Mouse (Mus musculus): ENCODE data around the gene Clybl.

The Clybl gene

DNA sequence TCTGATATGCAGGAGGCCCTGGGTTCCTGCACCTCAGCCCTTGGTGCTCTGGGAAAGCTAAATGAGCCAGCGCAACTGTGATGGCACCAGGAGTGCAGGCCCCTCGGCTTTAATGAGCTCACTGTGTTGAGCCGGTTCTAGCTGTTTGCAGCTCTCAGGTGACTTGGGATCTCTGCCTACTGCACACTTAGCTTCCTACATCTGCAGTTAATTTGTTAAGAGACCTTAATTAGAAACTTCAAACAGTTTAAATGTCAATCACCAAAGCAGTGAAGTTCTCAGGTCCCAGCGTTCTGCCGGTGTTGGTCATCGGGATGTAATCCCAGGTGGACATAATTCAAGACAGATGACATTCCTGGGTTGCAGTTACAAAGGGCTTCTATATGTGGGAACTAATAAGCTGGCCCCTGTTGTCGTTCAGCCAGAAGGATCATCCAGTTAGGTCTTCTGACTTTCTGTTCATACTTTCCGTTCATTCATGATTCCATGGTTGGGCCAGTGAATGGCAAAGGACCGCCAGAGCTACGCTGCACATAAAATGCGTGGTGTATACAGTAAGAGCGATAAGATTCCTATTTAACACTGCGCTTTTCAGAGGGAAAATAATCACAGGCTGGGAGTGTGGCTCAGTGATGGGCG lies 18.9 kb downstream of the Clybl start:
- DNase-seq (ENCODE audit: low spot score) = no peak

DNA sequence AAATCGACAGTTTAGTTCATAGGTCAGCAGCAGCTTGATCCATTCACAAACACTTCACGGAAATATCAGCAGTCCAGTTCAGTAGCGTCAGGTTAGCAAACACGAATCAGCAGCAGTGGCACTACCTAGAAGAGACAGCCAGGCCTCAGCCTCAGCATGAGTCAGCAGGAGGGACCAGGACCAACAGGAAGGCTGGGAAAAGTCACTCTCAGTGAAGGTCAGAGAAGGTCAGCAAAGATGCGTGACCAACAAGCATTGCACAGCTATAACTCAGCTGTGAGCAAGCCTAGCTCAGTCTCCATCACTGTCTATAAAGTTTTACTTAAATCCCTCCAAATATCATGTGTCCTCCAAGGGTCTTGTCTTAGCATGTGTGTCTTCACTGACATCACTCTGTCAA lies 27.7 kb downstream of the Clybl start:
- no peak for DNase-seq (ENCODE audit: low spot score)

DNA sequence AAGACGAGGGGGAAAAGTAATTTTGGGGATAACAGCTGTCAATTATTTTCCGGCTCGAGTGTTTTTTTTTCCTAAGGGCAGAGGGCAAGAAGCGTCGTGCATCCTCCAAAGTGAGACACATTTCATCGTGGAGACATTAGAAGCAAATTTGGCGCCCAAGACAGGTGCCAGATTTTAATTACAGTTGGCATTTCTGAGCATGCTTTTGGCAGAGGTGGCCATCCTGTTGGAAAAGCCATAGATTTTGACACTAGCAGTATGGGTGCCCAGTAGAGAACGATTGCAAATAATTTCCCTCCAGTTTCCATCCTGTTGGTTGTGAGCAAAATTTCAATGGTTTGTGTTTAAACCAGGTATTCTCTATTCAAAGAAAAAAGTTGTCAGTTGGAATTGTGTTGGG lies 32.1 kb downstream of the Clybl start:
- DNase-seq (ENCODE audit: low spot score) = no peak

DNA sequence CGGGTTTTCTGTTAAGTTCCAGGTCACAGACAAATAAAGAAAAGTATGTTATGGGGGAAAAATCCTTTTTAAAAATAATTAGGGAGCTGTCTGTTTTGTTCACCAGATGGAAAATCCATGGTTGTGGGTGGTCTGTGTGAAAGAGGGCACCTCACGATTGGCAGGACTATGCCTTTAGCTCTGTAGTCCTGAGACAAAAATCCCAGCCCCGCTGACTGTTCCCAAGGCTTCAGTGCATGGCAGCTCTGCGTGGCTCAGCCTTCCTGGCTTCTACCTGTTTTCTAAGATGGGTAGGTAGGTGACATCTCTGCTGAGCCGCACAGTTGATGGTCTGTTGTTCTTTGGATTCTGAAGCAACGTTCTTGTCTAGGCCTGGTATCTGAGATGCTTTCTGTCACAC lies 32.6 kb downstream of the Clybl start:
- DNase-seq (ENCODE audit: low spot score) = no peak

DNA sequence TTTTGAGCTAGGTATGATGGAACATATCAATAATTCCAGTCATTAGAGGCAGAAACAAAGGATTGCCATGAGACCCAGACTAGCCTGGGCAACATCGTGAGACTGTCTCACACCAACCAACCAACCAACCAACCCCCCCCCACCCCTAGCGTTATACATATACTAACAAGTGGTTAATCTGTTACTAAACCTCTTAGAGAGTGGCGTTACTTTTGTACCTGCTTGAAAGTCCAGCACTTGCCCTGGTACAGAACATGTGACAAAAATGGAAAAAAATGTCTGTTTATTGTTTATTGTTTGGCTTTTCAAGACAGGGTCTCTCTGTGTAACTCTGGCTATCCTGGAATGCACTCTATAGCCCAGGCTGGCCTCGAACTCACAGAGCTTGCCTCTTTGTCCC lies 35.7 kb downstream of the Clybl start:
- DNase-seq (ENCODE audit: low spot score) = no peak

DNA sequence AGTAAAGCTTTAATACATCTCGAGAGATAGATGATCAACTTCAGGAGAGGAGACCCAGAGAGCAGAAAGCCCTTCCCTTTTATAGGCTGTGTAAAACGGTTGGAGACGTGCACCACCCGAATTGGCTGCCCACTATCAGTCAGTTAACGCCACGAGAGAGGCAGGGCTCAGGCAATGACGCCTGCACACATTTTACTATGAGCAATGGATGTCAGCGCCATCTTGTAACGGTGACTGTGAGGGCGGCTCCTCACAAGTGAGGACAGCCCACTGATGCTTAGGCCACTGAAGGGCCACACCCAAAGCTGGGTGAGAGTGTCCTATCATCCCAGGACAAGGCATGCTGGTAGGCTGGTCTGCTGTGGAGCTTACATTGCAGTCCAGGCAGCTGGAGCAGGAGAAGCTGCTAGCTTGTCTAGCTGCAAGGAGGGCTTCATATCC lies 41.5 kb downstream of the Clybl start:
- peak; percentile 56 for DNase-seq (ENCODE audit: low spot score)

DNA sequence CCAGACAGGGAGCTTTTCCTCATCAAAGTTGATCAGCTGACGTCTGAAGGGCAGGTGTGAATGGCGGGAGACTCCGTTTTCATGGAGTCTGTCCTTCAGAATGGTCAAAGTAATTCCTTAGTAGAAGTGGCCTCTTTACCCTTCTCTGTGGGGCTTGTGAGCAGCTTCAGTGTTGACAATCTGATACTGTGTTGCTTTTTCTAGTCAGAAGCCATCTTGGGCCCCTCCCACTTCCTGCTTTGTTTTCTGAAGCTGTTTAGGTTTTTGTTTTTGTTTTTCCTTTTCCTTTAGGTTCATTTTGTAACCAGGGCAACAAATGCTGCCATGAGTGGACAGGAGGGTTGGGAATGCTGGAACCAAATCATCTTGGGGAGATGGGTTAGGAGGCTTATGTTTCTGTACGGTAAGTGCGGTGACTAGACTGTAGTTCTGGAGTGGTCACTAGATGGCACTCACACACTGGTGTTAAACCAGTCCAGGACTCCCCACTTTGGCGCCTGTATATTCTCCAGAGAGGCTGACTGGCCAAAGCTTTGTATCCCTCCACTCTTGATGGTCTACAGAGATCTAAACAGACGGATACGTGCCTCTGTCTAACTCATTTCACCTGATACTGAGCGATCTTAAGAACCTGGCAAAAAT lies 42.1 kb downstream of the Clybl start:
- DNase-seq (ENCODE audit: low spot score) = peak; percentile 81

DNA sequence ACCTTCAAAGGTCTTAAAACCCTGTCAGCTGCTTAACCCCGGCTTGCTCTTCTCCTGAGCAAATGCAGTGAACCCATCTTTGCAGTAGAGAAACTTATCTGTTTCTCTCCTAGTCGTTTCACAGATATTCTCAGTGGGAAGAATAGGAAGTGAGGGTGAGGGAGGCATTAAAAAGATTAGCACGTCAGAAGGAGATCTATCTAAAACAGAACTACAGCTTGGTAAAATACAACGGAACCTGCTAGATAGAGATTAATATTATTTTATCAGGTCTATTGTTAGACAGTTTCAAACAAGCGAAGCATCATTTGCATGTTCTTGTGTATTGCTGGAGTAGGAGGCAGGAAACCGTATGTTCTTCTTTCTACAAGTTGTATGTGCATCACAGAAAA lies 42.6 kb downstream of the Clybl start:
- DNase-seq (ENCODE audit: low spot score) = no peak

DNA sequence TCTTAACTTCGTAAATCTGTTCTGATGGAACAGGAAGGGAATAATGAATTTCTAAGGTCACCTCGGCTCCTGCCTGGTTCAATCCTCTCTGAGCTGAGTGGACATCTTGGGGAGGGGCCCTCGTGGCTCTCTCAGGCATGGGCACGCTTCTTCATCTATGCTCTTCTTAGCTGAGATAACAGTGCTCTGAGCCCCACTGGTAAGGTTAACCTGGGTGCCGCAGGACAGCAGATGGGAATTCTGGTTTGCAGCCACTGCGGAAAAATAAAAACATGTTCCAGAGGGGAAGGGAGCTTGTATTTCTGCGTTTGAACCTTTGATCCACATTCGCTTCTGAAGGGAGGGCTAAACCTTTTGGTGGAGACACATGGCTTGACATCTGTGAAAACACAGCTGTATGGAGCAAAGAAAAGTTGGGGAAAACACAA lies 43.0 kb downstream of the Clybl start:
- DNase-seq (ENCODE audit: low spot score) = no peak

DNA sequence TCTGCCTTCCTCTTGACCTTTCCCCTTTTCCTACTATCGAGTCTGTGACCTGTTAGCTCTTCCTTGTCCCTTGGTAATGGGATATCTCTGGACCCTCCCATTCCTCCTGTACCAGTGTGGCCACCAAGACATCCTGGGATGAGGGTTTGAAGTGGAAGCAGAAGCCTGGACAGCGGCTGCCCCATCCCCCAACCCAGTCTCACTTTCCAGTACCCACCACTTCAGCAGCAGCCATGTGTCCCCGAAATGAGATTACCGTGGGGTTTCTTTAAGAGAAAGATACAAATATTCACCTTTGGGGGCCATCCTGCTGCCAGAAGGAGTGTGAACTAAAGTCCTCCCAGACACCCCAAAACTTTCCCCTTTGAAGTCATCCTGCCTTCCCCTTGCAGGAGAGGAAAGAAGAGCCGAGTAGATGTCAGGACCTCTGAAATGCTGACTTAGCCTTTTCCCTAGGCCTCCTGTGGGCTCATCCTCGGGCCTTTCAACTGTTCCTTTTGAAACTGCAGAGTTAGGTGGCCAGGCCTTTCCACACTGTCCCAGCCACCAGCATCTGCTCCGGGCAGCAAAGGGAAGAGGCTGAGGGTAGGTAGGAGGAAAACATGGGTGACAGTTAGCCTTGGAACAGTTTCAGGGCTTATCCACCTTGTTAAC lies 44.1 kb downstream of the Clybl start:
- DNase-seq (ENCODE audit: low spot score) = no peak

DNA sequence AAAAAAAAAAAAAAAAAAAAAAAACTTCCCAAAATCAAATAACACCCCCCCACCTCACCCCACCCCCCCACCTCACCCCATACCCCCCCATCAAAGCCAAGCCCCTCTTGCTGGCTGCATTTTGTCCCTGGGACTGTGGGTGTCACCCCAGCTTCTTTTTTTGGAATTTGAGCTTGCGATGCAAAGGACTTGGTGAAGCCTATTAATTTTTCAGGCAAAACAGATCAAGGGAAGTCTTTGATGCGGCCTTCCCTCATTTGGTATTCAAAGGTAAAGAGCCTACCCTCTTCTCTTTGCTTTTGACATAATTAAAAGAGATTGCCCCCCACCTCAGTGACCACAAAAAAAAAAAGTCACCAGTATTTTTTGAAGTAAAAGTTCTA lies 44.6 kb downstream of the Clybl start:
- DNase-seq (ENCODE audit: low spot score) = no peak

DNA sequence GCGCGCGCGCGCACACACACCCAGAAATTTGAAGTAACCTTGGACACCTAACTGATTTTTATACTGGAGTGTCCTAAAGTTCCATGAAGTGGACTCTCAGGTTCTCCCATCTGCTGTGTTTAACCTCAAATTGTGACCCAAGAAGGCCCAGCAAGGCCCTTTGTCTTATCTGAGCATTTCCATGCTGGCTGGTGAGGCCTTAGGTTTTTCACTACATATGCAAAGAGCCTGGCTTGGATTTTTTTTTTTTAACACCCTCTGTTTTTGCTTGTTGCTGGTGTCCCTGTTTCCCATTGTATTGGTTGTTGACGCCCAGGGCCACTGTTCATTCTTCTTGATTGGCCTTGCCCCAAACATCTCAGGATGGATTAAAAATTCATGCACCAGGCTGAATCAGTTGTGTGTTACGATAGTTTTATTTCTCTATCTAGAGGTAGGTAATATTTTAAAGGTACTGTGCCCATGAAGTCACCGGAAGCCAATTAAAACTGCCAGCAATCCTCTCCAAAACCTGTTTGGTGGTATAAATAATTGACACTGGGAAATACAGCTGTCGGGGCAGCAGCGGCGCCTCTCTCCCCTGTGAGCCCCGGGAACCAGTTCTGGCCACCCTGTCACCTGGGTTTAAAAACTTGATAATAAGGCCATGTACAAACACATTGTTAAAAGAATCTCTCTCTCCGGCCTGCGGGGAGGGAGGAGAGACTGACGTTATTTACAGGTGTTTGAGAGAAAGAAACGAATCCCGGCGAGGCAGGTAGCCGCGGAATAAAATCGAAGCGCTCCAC lies 45.4 kb downstream of the Clybl start:
- no peak for DNase-seq (ENCODE audit: low spot score)

DNA sequence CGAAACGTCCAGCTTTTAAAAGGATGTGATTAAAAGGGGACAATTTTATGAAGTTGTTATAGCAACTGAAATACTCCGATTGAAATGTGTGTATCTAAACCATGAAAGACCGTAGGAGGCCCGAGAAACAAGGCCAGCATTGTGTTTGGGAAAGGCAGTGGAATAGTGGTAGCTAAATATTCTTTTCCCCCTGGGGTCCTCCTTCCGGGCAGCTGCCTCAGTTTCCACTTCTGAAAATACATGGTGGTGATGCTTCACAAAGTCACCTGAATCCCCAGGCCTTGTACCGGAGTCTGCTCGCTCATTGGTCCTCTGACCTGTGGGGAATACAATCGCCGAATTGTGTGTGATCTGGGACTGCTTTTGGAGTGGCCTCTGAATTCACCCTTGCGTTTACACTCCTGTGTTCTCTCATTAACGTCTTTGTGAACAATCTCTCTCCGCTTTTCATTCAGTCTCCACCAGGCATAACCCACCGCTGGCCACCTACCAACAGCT lies 46.0 kb downstream of the Clybl start:
- DNase-seq (ENCODE audit: low spot score) = no peak

DNA sequence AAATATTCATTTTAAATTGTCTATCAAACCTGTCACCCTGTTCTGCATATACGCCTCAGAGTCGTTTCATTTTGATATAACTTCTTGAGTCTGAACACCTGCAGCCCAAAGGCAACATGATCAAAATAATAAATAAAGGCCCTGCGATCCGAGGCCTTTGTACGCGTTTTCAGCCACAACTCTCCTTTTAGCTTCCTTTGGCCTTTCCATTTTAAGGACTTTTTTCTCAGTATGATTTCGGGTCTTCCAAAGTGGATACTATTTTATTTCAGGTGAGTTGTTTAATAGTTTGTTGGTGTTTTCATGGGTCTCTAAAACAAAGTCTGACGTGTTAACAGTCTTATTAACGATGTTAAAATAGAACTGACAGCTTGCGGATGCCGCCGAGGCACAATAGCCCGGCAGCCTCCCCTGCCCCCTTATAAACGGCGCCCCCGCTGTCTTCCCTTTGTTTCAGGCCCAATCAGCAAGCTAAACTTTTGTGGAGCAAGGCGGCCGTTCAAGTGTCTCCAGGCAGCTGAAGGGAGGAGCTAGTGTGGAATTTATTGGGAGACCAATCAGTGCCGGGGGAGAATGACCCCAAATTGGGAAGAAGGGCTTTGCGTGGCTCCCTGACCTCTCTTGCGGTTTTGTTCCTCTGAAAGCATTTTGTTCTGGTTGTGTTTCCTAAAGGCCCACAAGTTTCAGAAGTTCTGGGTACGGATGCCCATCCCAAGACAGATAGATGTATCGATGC lies 47.5 kb downstream of the Clybl start:
- DNase-seq (ENCODE audit: low spot score) = no peak

DNA sequence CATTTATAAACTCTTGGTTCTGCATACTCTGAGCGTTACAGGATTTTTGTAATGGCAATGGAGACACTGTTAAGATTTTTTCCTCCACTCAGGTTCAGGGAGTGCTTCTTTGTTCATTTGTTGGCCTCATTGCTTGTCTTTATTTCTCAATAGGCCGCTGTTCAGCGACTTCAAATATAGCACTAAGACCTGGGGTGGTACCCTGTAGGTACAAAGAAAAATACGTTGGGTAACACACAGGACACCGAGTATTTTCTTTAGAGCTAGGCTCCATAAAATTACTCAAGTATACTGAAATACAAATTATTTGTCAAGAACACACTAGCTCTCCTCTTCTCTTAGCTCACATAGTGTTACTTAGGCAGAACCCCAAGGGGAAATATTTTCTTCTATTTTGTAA lies 48.5 kb downstream of the Clybl start:
- DNase-seq (ENCODE audit: low spot score) = no peak

DNA sequence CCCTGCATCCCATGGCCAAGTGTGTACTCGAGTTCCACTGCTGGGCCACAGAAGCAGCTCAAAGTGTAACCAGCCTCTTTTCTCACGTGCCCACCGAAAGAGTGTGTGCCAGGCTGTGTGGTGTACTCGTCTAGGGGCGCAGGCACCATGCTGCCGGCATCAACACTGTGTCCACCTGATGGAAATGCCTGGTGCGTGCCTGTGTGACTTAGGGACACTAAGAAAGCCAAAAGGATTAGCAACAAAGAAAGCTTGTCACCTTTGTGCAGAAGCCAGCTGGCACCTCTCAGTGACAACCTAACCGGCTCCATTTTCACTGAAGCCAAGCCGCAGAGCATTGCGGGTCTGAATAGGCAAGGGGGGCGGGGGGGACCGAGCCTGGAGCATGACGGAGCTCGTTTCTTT lies 49.1 kb downstream of the Clybl start:
- DNase-seq (ENCODE audit: low spot score) = no peak

DNA sequence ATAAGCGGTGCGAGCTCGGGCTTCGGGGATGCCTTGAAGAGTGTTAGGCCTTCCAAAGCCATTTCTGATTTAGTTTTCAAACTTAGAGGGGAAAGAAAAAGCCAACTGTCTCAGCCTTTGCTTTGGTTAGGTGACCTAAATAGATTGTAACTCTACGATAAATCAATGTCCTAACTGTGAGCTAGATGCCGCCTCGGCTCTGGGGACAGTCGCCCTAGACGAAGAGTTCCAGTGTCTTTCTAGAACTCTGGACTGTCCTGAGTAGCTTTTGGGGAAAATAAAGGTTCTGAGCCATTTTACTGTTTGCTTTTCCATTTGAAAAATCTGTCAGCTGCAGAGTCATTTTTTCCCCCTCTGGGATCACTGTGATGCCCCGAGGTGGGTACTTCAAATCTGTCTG lies 49.6 kb downstream of the Clybl start:
- DNase-seq (ENCODE audit: low spot score) = no peak

DNA sequence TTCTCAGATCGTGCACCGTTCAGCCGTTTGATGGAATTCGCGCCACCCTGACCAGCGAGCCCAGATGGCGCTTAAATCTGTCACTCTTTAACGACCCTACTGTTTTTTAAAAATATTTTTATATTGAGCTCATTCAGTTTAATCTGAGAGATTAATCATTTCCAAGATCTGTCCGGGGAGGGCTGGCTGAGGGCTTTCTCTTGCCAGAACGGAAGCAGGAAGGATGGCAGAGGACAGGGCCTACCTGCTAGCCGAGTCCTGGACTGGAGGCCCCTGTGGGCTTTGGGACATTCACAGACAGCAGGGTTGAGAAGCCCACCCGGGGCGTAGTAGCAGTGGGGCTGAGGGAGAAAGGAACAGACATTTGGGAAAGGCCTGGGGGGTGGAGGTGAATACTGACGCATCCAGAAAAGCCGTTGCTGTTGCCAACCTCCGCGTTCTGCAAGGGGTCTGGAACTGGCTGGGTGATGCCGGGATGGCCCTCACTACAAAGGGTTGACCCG lies 51.8 kb downstream of the Clybl start:
- no peak for DNase-seq (ENCODE audit: low spot score)

DNA sequence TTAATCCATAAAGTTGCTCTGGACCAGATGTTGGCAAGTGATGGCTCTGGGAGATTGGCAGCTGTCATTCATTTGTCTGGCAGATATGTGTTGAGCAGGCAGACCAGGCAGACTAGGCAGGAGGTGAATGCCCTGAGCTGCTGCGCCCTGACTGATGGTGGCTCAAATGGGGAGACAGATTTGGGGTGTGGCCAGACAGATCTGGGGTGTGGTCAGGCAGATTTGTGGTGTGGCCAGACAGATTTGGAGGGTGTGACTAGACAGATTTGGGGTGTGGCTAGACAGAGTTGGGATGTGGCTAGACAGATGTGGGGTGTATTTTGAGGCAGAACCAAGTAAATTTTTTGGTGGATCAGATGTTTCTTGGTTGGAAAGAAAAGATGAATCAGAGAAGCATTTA lies 62.4 kb downstream of the Clybl start:
- DNase-seq (ENCODE audit: low spot score) = no peak

DNA sequence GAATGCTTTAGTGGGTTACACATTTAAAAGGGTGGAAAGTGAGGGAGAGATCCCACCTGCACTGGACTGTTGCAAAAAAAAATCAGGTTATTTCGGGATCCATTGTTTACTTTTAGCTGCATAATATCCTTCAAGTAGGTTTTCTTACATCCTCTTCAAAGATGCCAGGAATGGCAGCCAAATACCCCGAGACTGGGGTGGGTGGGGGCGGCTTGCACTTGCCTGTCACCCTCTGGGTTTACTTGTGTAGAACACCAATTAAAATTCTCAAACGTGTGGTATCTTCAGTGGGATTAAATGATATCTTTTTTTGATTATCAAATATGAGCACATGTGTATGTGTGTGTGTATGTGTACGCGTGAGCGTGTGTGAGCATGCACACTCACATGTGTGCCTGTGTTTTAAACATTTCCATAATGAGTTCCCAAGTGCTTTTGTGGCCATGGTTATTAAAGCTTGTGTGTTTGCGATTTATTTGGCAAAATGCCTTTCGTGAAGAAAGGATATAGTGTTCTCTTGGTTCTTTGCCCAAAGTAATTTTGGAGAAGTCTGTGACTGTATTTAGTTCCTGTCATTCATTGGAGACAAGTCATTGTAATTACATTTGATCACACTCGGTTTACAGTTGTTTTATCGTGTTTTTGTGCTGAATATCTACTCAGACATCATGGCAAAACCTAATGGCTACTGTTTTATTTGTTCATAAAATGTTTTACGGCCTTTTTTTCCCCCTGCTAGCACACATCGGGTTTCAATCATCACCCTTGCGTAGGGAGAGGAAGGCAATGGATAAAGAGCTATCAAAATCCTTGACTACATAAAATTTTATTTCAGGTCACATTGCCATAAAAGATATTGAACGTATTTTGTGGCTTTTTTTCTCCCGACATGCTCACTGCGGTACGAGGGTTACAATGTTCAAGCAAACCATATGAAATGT lies 65.7 kb downstream of the Clybl start:
- DNase-seq (ENCODE audit: low spot score) = no peak

DNA sequence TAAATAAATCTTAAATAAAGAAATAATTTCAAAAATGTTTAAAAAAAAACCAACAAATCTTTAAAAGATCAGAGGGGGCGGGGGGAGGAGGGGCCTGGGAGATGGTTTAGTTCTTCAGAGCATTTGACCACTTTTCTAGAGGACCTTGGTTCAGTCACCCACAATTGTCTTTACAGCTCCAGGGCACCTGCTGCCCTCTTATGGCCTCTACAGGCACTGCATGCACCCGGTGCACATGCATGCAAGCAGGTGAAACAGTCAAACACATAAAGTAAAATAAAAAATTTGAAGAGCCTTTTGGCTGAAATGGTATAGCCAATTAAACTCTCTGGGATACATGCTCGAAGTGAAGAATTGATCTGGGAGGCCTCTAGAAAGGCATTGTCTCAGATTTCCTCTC lies 67.6 kb downstream of the Clybl start:
- no peak for DNase-seq (ENCODE audit: low spot score)

All from MN1 (cell line).